In the genomic region with DNA sequence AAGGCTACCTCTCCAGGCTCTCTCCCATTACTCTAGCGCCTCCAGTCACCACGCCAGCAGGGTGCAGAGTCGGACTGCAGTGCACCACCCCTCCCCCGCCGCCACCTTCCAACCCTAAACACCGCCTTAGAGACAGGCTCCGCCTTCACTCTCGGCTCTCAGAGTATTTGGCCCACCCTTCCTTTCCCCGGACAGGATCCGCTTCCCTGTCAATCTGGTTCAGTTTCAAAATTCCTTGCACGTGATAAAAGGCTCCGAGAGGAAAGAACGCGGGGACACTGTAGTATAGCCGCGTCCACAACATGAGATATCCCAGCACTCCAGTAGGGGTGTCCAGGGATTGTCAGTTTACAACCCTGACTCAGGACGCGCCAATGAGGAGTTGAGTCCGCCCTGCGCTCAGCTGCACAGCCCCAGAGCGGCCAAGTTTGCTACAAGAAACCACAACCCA, we compare ENCODE assay signal across 8 mouse cellular contexts. TPM values are rescaled to one million over a fixed set of nuclear protein-coding genes. Genes with fewer than 3 reads are reported as not detected.
A peak's percentile ranks its signal among the peaks of the same experiment; 100 is the strongest.
DNase-seq lines count a peak whose midpoint lies in the region; ATAC-seq and TF ChIP-seq lines count a peak whose summit lies in the region.

No protein-coding gene starts in this region.

- peak; percentile 73 for ATAC-seq in forebrain, embryonic 15.5 days (replicated peaks)
- peak; percentile 83 for ATAC-seq in heart, embryonic 16.5 days (replicated peaks; ENCODE audit: extremely low read depth, insufficient read depth, low FRiP score)
- ATAC-seq in midbrain, postnatal 0 days (ENCODE audit: low FRiP score), result peak; percentile 68

- no peak overlapping the region for H3K9ac ChIP-seq in forebrain, embryonic 15.5 days (replicated peaks)
- H3K9ac ChIP-seq in heart, embryonic 16.5 days (ENCODE audit: low read length), result peak overlapping the region; percentile 90
- H3K9ac ChIP-seq in liver, adult 2 months (ENCODE audit: low read depth, low read length), result peak overlapping the region; percentile 42
- no peak overlapping the region for H3K9ac ChIP-seq in midbrain, postnatal 0 days (replicated peaks; ENCODE audit: low read length, poor library complexity, severe bottlenecking)

- no peaks in the 10 kb centered on the region for H3K79me2 ChIP-seq in liver, adult 2 months (ENCODE audit: control insufficient read depth, insufficient read depth, low read length)

- peak overlapping the region; percentile 84 for H3K4me3 ChIP-seq in E14TG2a.4 (replicated peaks; ENCODE audit: low read length)
- H3K4me3 ChIP-seq in forebrain, embryonic 15.5 days, result peak overlapping the region; percentile 48
- H3K4me3 ChIP-seq in heart, embryonic 16.5 days (ENCODE audit: low read length), result peak overlapping the region; percentile 74
- peak overlapping the region; percentile 59 for H3K4me3 ChIP-seq in liver, adult 2 months (ENCODE audit: insufficient read depth, low read depth, low read length)
- H3K4me3 ChIP-seq in midbrain, postnatal 0 days (ENCODE audit: low read depth, low read length), result peak overlapping the region; percentile 57

- no peaks in the 10 kb centered on the region for H3K9me3 ChIP-seq in E14TG2a.4 (ENCODE audit: low read length)
- no peaks in the 10 kb centered on the region for H3K9me3 ChIP-seq in forebrain, embryonic 15.5 days
- no peaks in the 10 kb centered on the region for H3K9me3 ChIP-seq in heart, embryonic 16.5 days (replicated peaks; ENCODE audit: control insufficient read depth, low read length)
- H3K9me3 ChIP-seq in midbrain, postnatal 0 days (ENCODE audit: low read length), result no peaks in the 10 kb centered on the region

- H3K4me1 ChIP-seq in E14TG2a.4 (replicated peaks; ENCODE audit: low read depth, low read length), result peaks cover 43% of the 10 kb centered on the region
- peaks cover 37% of the 10 kb centered on the region for H3K4me1 ChIP-seq in forebrain, embryonic 15.5 days
- peaks cover 10% of the 10 kb centered on the region for H3K4me1 ChIP-seq in heart, embryonic 16.5 days (ENCODE audit: control insufficient read depth, insufficient read depth, low read length)
- H3K4me1 ChIP-seq in liver, adult 2 months (ENCODE audit: control insufficient read depth, insufficient read depth, low read length), result no peaks in the 10 kb centered on the region
- H3K4me1 ChIP-seq in midbrain, postnatal 0 days (ENCODE audit: insufficient read depth, low read length), result peaks cover 21% of the 10 kb centered on the region; the same call in 1 of the 2 replicates

- peaks cover 46% of the 10 kb centered on the region for H3K27me3 ChIP-seq in E14TG2a.4 (ENCODE audit: insufficient read depth, low read length)
- H3K27me3 ChIP-seq in forebrain, embryonic 15.5 days, result peaks cover 35% of the 10 kb centered on the region
- H3K27me3 ChIP-seq in heart, embryonic 16.5 days (ENCODE audit: control insufficient read depth, insufficient read depth, low read length), result no peaks in the 10 kb centered on the region; the same call in 1 of the 2 replicates
- H3K27me3 ChIP-seq in liver, adult 2 months (ENCODE audit: control insufficient read depth, insufficient read depth, low read length), result no peaks in the 10 kb centered on the region; the same call in 1 of the 2 replicates
- H3K27me3 ChIP-seq in midbrain, postnatal 0 days (ENCODE audit: insufficient read depth, low read length), result peaks cover 45% of the 10 kb centered on the region

- peak overlapping the region; percentile 92 for H3K4me2 ChIP-seq in forebrain, embryonic 15.5 days (replicated peaks)
- H3K4me2 ChIP-seq in heart, embryonic 16.5 days (ENCODE audit: low read depth, low read length), result peak overlapping the region; percentile 86
- peak overlapping the region; percentile 88 for H3K4me2 ChIP-seq in midbrain, postnatal 0 days (ENCODE audit: low read depth, low read length, poor library complexity, severe bottlenecking)

- no peaks in the 10 kb centered on the region for H3K36me3 ChIP-seq in E14TG2a.4 (ENCODE audit: insufficient read depth, low read length)
- H3K36me3 ChIP-seq in forebrain, embryonic 15.5 days, result no peaks in the 10 kb centered on the region
- peaks cover 12% of the 10 kb centered on the region; the same call in 1 of the 2 replicates for H3K36me3 ChIP-seq in heart, embryonic 16.5 days (ENCODE audit: control insufficient read depth, insufficient read depth)
- no peaks in the 10 kb centered on the region for H3K36me3 ChIP-seq in liver, adult 2 months (ENCODE audit: control insufficient read depth, insufficient read depth, low read length)
- H3K36me3 ChIP-seq in midbrain, postnatal 0 days (ENCODE audit: insufficient read depth, low read length), result no peaks in the 10 kb centered on the region

- DNase-seq in cerebellum, adult 18-20 months, result peak; percentile 26
- DNase-seq in kidney, postnatal 25 days, result peak; percentile 96 to 97
- peak; percentile 54 for DNase-seq in liver, adult 2 months (ENCODE audit: extremely low read depth, low read depth, low spot score)
- DNase-seq in midbrain, postnatal 0 days (ENCODE audit: low spot score), result peak; percentile 77
- DNase-seq in testis, postnatal 14 days (ENCODE audit: low spot score), result peak; percentile 85

- no peak for TF ChIP-seq CTCF in E14TG2a.4 (conservative IDR thresholded peaks at IDR 0.05; ENCODE audit: low read length)
- peak; percentile 64 for TF ChIP-seq CTCF in liver, adult 2 months (IDR thresholded peaks at IDR 0.05; ENCODE audit: low read depth, low read length)
- peak; percentile 58 for TF ChIP-seq CTCF in midbrain, postnatal 0 days (IDR thresholded peaks at IDR 0.05)

- under 1% methylated on average over 21 of the region's 21 CpGs for WGBS in forebrain, embryonic 15.5 days
- WGBS in heart, embryonic 16.5 days, result under 1% methylated on average over 21 of the region's 21 CpGs
- under 1% methylated on average over 21 of the region's 21 CpGs for WGBS in liver, adult 2 months
- WGBS in midbrain, postnatal 0 days, result under 1% methylated on average over 21 of the region's 21 CpGs

- no peak for TF ChIP-seq POLR2A in liver, adult 2 months (IDR thresholded peaks at IDR 0.05; ENCODE audit: extremely low read depth, insufficient read depth, low read length)

- no peak overlapping the region for H3K27ac ChIP-seq in forebrain, embryonic 15.5 days (replicated peaks)
- peak overlapping the region; percentile 89 for H3K27ac ChIP-seq in heart, embryonic 16.5 days (ENCODE audit: low read length)
- H3K27ac ChIP-seq in liver, adult 2 months (replicated peaks; ENCODE audit: insufficient read depth, low read depth, low read length), result peak overlapping the region; percentile 38
- no peak overlapping the region for H3K27ac ChIP-seq in midbrain, postnatal 0 days (ENCODE audit: low read depth, low read length)

RNA-seq across cellular contexts. Expression of gene Adamts9, which starts 2.0 kb away (rescaled TPM):
- polyA plus RNA-seq in forebrain, embryonic 15.5 days (2015; fragmentation: Nextera tagmentation; extraction: Ambion mirVana), result 0.73 and 1.0 TPM in 2 replicates
- 6.3 and 7.7 TPM in 2 replicates for polyA plus RNA-seq in heart, embryonic 16.5 days (2015; fragmentation: Nextera tagmentation; extraction: Ambion mirVana)
- total RNA-seq in liver, adult 2 months (2014; rRNA removed), result 1.9 and 2.1 TPM in 2 replicates
- polyA plus RNA-seq in liver, adult 2 months (2012; rRNA removed), result 0.43 and 0.60 TPM in 2 replicates
- 8.3 and 9.4 TPM in 2 replicates for total RNA-seq in midbrain, postnatal 0 days (2014; rRNA removed)
- polyA plus RNA-seq in midbrain, postnatal 0 days (2015; fragmentation: Nextera tagmentation; extraction: Ambion mirVana), result 0.81 and 2.0 TPM in 2 replicates

Comparison
In these comparisons a context has a peak if more than half of its experiments do, and no peak if none do; other contexts are left out.
1. DNase-seq: peak in every context shown above with its lines; median percentile 96 in kidney, postnatal 25 days; 85 in testis, postnatal 14 days; 77 in midbrain, postnatal 0 days; 54 in liver, adult 2 months; 26 in cerebellum, adult 18-20 months.
2. H3K27ac ChIP-seq: peak in heart, embryonic 16.5 days (single experiment) and liver, adult 2 months (single experiment); none in forebrain, embryonic 15.5 days (single experiment) and midbrain, postnatal 0 days (single experiment).
3. H3K9ac ChIP-seq: peak in heart, embryonic 16.5 days (single experiment) and liver, adult 2 months (single experiment); none in forebrain, embryonic 15.5 days (single experiment) and midbrain, postnatal 0 days (single experiment).
4. Peak in every context shown above with its lines, with median percentiles within 50 percentile points of each other: H3K4me3 ChIP-seq, ATAC-seq and H3K4me2 ChIP-seq.